Comparison of ENCODE assay signal across 7 mouse cellular contexts in the genomic region with DNA sequence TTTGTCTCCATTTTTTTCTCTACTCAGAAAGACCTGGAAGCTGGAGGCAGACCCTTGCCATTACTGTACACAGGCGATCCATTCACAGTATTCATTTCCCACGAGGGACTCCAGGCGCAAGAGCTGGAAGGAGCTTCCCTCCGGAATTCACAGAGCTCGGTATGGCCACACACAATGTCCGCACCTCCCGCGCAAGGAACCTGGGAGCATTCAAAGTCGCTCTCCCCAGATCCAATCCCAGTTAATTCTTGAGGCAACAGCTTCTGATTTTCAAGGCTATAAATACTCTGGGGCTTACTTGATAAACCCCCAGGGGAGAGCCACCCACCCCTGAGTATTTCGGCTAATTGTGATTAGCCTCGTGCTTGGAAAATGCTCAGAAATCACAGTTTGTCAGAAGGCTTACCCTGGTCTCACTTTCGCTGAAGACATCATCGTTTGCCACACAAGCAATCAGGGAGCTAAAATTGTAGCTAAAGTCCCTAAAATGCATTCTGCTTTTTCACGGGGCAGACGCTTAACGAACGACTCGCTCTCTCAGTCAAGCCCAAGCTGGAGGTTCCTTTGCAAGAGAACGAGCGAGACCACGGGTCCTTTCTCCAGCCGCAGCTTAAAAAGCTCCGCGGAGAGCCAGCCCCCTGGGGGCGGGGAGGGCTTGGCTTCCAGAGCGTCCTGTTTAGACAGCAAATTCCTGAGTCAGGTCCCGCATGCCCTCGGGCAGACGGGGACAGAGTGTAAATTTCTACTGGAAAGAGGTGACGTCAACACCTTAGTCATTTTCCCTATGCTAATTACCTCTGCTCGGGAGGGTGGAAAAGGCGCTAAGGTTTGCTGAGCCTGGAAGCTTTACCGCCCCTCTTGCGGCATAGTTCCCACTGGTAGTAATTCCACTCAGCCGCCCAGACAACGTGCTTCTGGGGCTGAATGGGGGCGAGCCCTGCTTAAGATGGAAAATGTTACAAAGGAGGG. TPM values are rescaled to one million over a fixed set of nuclear protein-coding genes. Genes with fewer than 3 reads are reported as not detected.
DNase-seq lines count a peak whose midpoint lies in the region; ATAC-seq lines count a peak whose summit lies in the region.

No protein-coding gene starts in this region.

- H3K36me3 ChIP-seq in embryonic facial prominence, embryonic 10.5 days (replicated peaks), result peaks cover 23% of the 10 kb centered on the region
- peaks cover 11% of the 10 kb centered on the region for H3K36me3 ChIP-seq in intestine, embryonic 16.5 days (ENCODE audit: control insufficient read depth, insufficient read depth, low read length)

- no peaks in the 10 kb centered on the region for H3K9me3 ChIP-seq in embryonic facial prominence, embryonic 10.5 days
- H3K9me3 ChIP-seq in intestine, embryonic 16.5 days (ENCODE audit: control insufficient read depth, low read length), result no peaks in the 10 kb centered on the region

- under 1% methylated on average over 37 of the region's 37 CpGs for WGBS in embryonic facial prominence, embryonic 10.5 days
- under 1% methylated on average over 37 of the region's 37 CpGs for WGBS in intestine, embryonic 16.5 days

- H3K4me3 ChIP-seq in embryonic facial prominence, embryonic 10.5 days, result peak overlapping the region; percentile 58
- peak overlapping the region; percentile 54 for H3K4me3 ChIP-seq in intestine, embryonic 16.5 days (ENCODE audit: low read length)

- intact Hi-C loops in left cerebral cortex, postnatal 25 days (cut with DNase I), result no loop called here

- peak overlapping the region; percentile 85 for H3K4me2 ChIP-seq in intestine, embryonic 16.5 days (ENCODE audit: low read depth, low read length)

- peak; percentile 73 for ATAC-seq in granulocyte monocyte progenitor cell, adult 5-6 weeks (replicated peaks; ENCODE audit: poor library complexity, severe bottlenecking)
- peak; percentile 87 for ATAC-seq in intestine, embryonic 16.5 days
- peak; percentile 71 for ATAC-seq in megakaryocyte-erythroid progenitor cell, adult 5-6 weeks (replicated peaks; ENCODE audit: low FRiP score, low TSS enrichment, poor library complexity, severe bottlenecking)

- peak overlapping the region; percentile 84 for H3K27ac ChIP-seq in embryonic facial prominence, embryonic 10.5 days (replicated peaks)
- H3K27ac ChIP-seq in intestine, embryonic 16.5 days (ENCODE audit: low read length), result peak overlapping the region; percentile 82

- peaks cover 66% of the 10 kb centered on the region for H3K4me1 ChIP-seq in embryonic facial prominence, embryonic 10.5 days
- H3K4me1 ChIP-seq in intestine, embryonic 16.5 days (ENCODE audit: control insufficient read depth, insufficient read depth, low read length), result peaks cover 33% of the 10 kb centered on the region

- H3K9ac ChIP-seq in intestine, embryonic 16.5 days (ENCODE audit: low read depth, low read length), result peak overlapping the region; percentile 72

- DNase-seq in adrenal gland, postnatal 25 days, result peak; percentile 84
- DNase-seq in embryonic facial prominence, embryonic 10.5 days (ENCODE audit: low spot score), result peak; percentile 92
- peak; percentile 64 to 84 for DNase-seq in left cerebral cortex, postnatal 25 days (ENCODE audit: low spot score in 2 of 2)
- DNase-seq in skeletal muscle tissue, adult 2 months (ENCODE audit: low read depth, low spot score), result peak; percentile 79

- peaks cover 29% of the 10 kb centered on the region for H3K27me3 ChIP-seq in embryonic facial prominence, embryonic 10.5 days (replicated peaks; ENCODE audit: low read depth, poor library complexity, severe bottlenecking)
- no peaks in the 10 kb centered on the region for H3K27me3 ChIP-seq in intestine, embryonic 16.5 days (replicated peaks; ENCODE audit: control insufficient read depth, insufficient read depth, low read length)

RNA-seq across cellular contexts. Expression of a gene that starts 40.5 kb away (rescaled TPM):
- not detected in 2 replicates for total RNA-seq in adrenal gland, postnatal 25 days (2021)
- polyA plus RNA-seq in embryonic facial prominence, embryonic 10.5 days (2016; fragmentation: Nextera tagmentation; extraction: Ambion mirVana), result 0.29 and 1.1 TPM in 2 replicates
- not detected in 2 replicates for total RNA-seq in granulocyte monocyte progenitor cell, adult 5-6 weeks (2014; fragmentation: Nextera tagmentation)
- not detected in 2 replicates for total RNA-seq in granulocyte monocyte progenitor cell, adult 5-6 weeks (2017)
- not detected in 2 replicates for polyA plus RNA-seq in intestine, embryonic 16.5 days (2015; fragmentation: Nextera tagmentation; extraction: Ambion mirVana)
- not detected for total RNA-seq in left cerebral cortex, postnatal 25 days (2021)
- total RNA-seq in megakaryocyte-erythroid progenitor cell, adult 5-6 weeks (2014; fragmentation: Nextera tagmentation), result not detected in 2 replicates
- not detected in 2 replicates for total RNA-seq in megakaryocyte-erythroid progenitor cell, adult 5-6 weeks (2017)

Comparison
In these comparisons a context has a peak if more than half of its experiments do, and no peak if none do; other contexts are left out.
1. Peak in every context shown above with its lines: DNase-seq, ATAC-seq, H3K4me3 ChIP-seq and H3K27ac ChIP-seq.